ENCODE assay signal across 13 mouse cellular contexts in the genomic region with DNA sequence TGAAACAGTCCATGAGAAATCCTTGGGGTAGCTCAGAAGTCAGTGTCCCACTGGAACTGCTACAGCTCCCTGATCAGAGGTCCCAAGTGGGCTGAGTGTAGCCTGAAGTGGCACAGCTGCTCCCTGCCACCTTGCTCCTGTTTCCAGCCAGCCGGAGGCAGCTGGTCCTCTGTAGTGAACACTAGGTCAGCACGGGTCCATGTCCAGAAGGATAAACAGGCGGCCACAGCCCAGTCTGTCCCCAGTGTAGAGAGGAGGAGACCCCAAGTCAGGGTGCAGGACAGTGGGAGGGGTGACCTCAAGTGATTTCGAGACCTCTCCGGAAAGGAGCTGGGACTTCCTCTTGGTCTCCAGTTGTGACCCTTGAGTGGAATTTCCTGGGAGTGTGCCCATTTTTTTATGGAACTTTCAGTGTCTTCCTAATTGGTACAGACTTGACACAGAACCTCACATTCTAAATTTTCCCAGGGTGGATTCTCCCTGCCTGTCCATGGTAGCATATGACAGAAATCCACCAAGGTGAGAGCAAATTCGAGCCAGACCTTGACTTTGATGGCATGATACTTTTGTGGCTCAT. TPM values are rescaled to one million over a fixed set of nuclear protein-coding genes. Genes with fewer than 3 reads are reported as not detected.
DNase-seq lines count a peak whose midpoint lies in the region; ATAC-seq and TF ChIP-seq lines count a peak whose summit lies in the region.
"Had no signal": no experiment of that assay in that cellular context is flagged by ENCODE, and none has a peak within 500 bp of the region (broad histone marks: within the 10 kb centered on the region; RNA-seq: fewer than 3 reads in every experiment).

No protein-coding gene starts in this region.

- ATAC-seq in neural tube, embryonic 11.5 days (ENCODE audit: insufficient read depth, low FRiP score, low TSS enrichment) = no peak

- peak overlapping the region; percentile 94 for H3K27ac ChIP-seq in gastrocnemius, adult 2 months
- H3K27ac ChIP-seq in neural tube, embryonic 11.5 days (ENCODE audit: low read depth, low read length) = no peak overlapping the region
- H3K27ac ChIP-seq: hindbrain, embryonic 15.5 days; layer of hippocampus, adult 2 months; liver, embryonic 14.5 days; midbrain, embryonic 13.5 days; neural tube, embryonic 15.5 days had no signal

- no peak overlapping the region for H3K4me3 ChIP-seq in gastrocnemius, adult 2 months
- H3K4me3 ChIP-seq in neural tube, embryonic 11.5 days (ENCODE audit: low read depth, low read length) = no peak overlapping the region
- H3K4me3 ChIP-seq in myocyte = no peak overlapping the region
- H3K4me3 ChIP-seq: hindbrain, embryonic 15.5 days; layer of hippocampus, adult 2 months; midbrain, embryonic 13.5 days; neural tube, embryonic 15.5 days had no signal

- DNase-seq in gastrocnemius, adult 2 months = no peak
- DNase-seq in gastrocnemius, adult 8-10 months (ENCODE audit: low spot score in 2 of 2) = no peak
- DNase-seq in neural tube, embryonic 11.5 days (ENCODE audit: low spot score) = peak; percentile 3
- DNase-seq in neural tube, embryonic 10.5 days (ENCODE audit: extremely low spot score, low spot score) = no peak
- peak; percentile 74 to 84 for DNase-seq in kidney, postnatal 36 days
- DNase-seq in ovary, adult 18-20 months (ENCODE audit: low spot score) = no peak
- no peak for DNase-seq in cerebellum, postnatal 14 days

- TF ChIP-seq POLR2A in myocyte (IDR thresholded peaks at IDR 0.05; ENCODE audit: insufficient read length, low read depth) = no peak

- no peaks in the 10 kb centered on the region for H3K79me2 ChIP-seq in myocyte (ENCODE audit: control insufficient read depth, insufficient read depth)

- no peak for TF ChIP-seq CTCF in gastrocnemius, adult 2 months (IDR thresholded peaks at IDR 0.05)

- H3K4me2 ChIP-seq in neural tube, embryonic 11.5 days (ENCODE audit: low read depth) = no peak overlapping the region
- no peak overlapping the region for H3K4me2 ChIP-seq in myocyte (ENCODE audit: low read depth)
- H3K4me2 ChIP-seq: hindbrain, embryonic 15.5 days; midbrain, embryonic 13.5 days had no signal

- no peaks in the 10 kb centered on the region for H3K36me3 ChIP-seq in neural tube, embryonic 11.5 days (ENCODE audit: control insufficient read depth, insufficient read depth, low read length)
- H3K36me3 ChIP-seq in myocyte (ENCODE audit: control insufficient read depth, insufficient read depth) = no peaks in the 10 kb centered on the region
- H3K36me3 ChIP-seq: hindbrain, embryonic 15.5 days; midbrain, embryonic 13.5 days; neural tube, embryonic 15.5 days had no signal

- no peaks in the 10 kb centered on the region for H3K9me3 ChIP-seq in neural tube, embryonic 11.5 days (ENCODE audit: control insufficient read depth, low read length)
- H3K9me3 ChIP-seq: hindbrain, embryonic 15.5 days; midbrain, embryonic 13.5 days; neural tube, embryonic 15.5 days had no signal

- intact Hi-C loops in gastrocnemius, adult 2 months (cut with DNase I) = no loop called here

- no peaks in the 10 kb centered on the region for H3K27me3 ChIP-seq in neural tube, embryonic 11.5 days (ENCODE audit: control insufficient read depth, insufficient read depth, low read length)
- H3K27me3 ChIP-seq in myocyte (ENCODE audit: control insufficient read depth, insufficient read depth, insufficient read length) = no peaks in the 10 kb centered on the region
- H3K27me3 ChIP-seq: hindbrain, embryonic 15.5 days; neural tube, embryonic 15.5 days had no signal

- H3K4me1 ChIP-seq in neural tube, embryonic 11.5 days (ENCODE audit: control insufficient read depth, insufficient read depth, low read length) = no peaks in the 10 kb centered on the region

- no peak overlapping the region for H3K9ac ChIP-seq in neural tube, embryonic 11.5 days (ENCODE audit: low read length)
- H3K9ac ChIP-seq: hindbrain, embryonic 15.5 days; liver, embryonic 14.5 days; midbrain, embryonic 13.5 days; neural tube, embryonic 15.5 days had no signal

- 83% methylated on average over 6 of the region's 6 CpGs for WGBS in neural tube, embryonic 11.5 days

- H3ac ChIP-seq in myocyte (ENCODE audit: control insufficient read depth, insufficient read length) = no peak overlapping the region

TF ChIP-seq in myocyte, 11 proteins besides CTCF, POLR2A, EP300 and RAD21:
- TF ChIP-seq MYOD1 (IDR thresholded peaks at IDR 0.05; ENCODE audit: control insufficient read depth in 1 of 3, insufficient read length in 2 of 3, low read depth in 2 of 3) (peak in 2 of 3 experiments; percentile 31 to 84), MYOG (IDR thresholded peaks at IDR 0.05; ENCODE audit: control insufficient read depth in 1 of 3, insufficient read depth in 1 of 3, insufficient read length in 2 of 3, low read depth in 2 of 3) (peak; percentile 43 to 78 (median 45)), SRF (IDR thresholded peaks at IDR 0.05; ENCODE audit: control insufficient read depth, insufficient read length, low read depth) (no peak)

RNA-seq across cellular contexts. Expression of gene Mapt, which starts 16.0 kb away (rescaled TPM):
- total RNA-seq in gastrocnemius, adult 2 months (2021) = 10 to 100 TPM; 66.3 to 79.2 TPM
- 10 to 100 TPM; 70.3 to 90.9 (median 79.7) TPM for total RNA-seq in gastrocnemius, adult 8-10 months (2022)
- polyA plus RNA-seq in neural tube, embryonic 11.5 days (2014; fragmentation: Nextera tagmentation; extraction: Ambion mirVana) = 107 and 121 TPM in 2 replicates
- 8.0 TPM for polyA plus RNA-seq in myocyte (2012; fragmentation: generic; extraction: Trizol)

Comparison
In these comparisons a context has a peak if more than half of its experiments do, and no peak if none do; other contexts are left out.
1. DNase-seq: peak in neural tube, embryonic 11.5 days (single experiment) and kidney, postnatal 36 days (2 of 2); none in gastrocnemius, adult 2 months (single experiment), gastrocnemius, adult 8-10 months (0 of 2), neural tube, embryonic 10.5 days (single experiment), ovary, adult 18-20 months (single experiment) and cerebellum, postnatal 14 days (0 of 2).